Mouse (Mus musculus) neural tube, embryonic 11.5 days (tissue): ENCODE data around the gene Treml4. TPM values are rescaled to one million over a fixed set of nuclear protein-coding genes. Genes with fewer than 3 reads are reported as not detected.

Experiments
- ATAC-seq: fragments of 200-750 bp; cut with Nextera tagmentation; 2 replicates; pipeline ENCODE4 v1.8.0; 2017; ENCODE audit warnings: moderate number of reproducible peaks, mild to moderate bottlenecking, moderate TSS enrichment, moderate library complexity; ENCODE audit not compliant: insufficient read depth, low FRiP score, low TSS enrichment
- DNase-seq: peaks from one replicate; pipeline ENCODE4 v3.0.0-alpha.2; 2015; ENCODE audit warnings: low spot score
- H3K27ac ChIP-seq: fragments of 300-500 bp; sonication (generic); 2 replicates; pipeline ENCODE4 v1.5.1; 2014; ENCODE audit warnings: low read depth, mild to moderate bottlenecking, low read length
- H3K27me3 ChIP-seq: fragments of 300-500 bp; sonication (generic); 2 replicates; pipeline ENCODE4 v1.6.1; 2014; ENCODE audit warnings: mild to moderate bottlenecking, low read length, mixed read lengths; ENCODE audit not compliant: control insufficient read depth, insufficient read depth
- H3K36me3 ChIP-seq: fragments of 300-500 bp; sonication (generic); 2 replicates; pipeline ENCODE4 v1.6.1; 2014; ENCODE audit warnings: mild to moderate bottlenecking, low read length, moderate library complexity, mixed read lengths; ENCODE audit not compliant: control insufficient read depth, insufficient read depth
- H3K4me1 ChIP-seq: fragments of 300-500 bp; sonication (generic); 2 replicates; pipeline ENCODE4 v1.6.1; 2014; ENCODE audit warnings: low read length, mixed read lengths; ENCODE audit not compliant: control insufficient read depth, insufficient read depth
- H3K4me2 ChIP-seq: fragments of 300-500 bp; sonication (generic); 2 replicates; pipeline ENCODE4 v1.6.1; 2014; ENCODE audit warnings: low read depth, mild to moderate bottlenecking, moderate library complexity
- H3K4me3 ChIP-seq: fragments of 300-500 bp; sonication (generic); 2 replicates; pipeline ENCODE4 v1.5.1; 2014; ENCODE audit warnings: low read depth, low read length
- H3K9ac ChIP-seq: fragments of 300-500 bp; sonication (generic); 2 replicates; pipeline ENCODE4 v1.6.1; 2014; ENCODE audit warnings: mild to moderate bottlenecking, low read length
- H3K9me3 ChIP-seq: fragments of 300-500 bp; sonication (generic); 2 replicates; pipeline ENCODE4 v1.6.1; 2016; ENCODE audit warnings: low read length; ENCODE audit not compliant: control insufficient read depth
- WGBS: fragments of 180-500 bp; shearing (Covaris S2); extraction: QIAGEN DNeasy Blood & Tissue Kit; methylation state at CpG from one replicate; pipeline ENCODE4 v1.1.7; 2014; 5-methylcytosine and 5-hydroxymethylcytosine counted together
- polyA plus RNA-seq: library from polyadenylated mRNA; unstranded; fragments of >200 nt; fragmentation: Nextera tagmentation; extraction: Ambion mirVana; gene quantifications from 2 replicates; pipeline ENCODE4 v1.2.1, GENCODE M21; 2014

The Treml4 gene
- polyA plus RNA-seq, 1 experiment from 2014 or later: 0.25 TPM

- no peak overlapping the region for H3K4me2 ChIP-seq
- WGBS: 85% methylated on average over 4 of the region's 4 CpGs
- no peaks in the 10 kb centered on the region for H3K4me1 ChIP-seq
- no peak overlapping the region for H3K27ac ChIP-seq
- no peak overlapping the region for H3K4me3 ChIP-seq
- H3K9ac ChIP-seq: no peak overlapping the region
- H3K27me3 ChIP-seq: no peaks in the 10 kb centered on the region
- no peak for ATAC-seq
- no peaks in the 10 kb centered on the region for H3K36me3 ChIP-seq
- no peak for DNase-seq
- H3K9me3 ChIP-seq: no peaks in the 10 kb centered on the region
Measured at GRCm38 (mm10) chr17:48279002-48279401, 14.9 kb downstream of the Treml4 start.

- no peaks in the 10 kb centered on the region for H3K9me3 ChIP-seq
- no peak overlapping the region for H3K4me3 ChIP-seq
- H3K36me3 ChIP-seq: no peaks in the 10 kb centered on the region
- no peaks in the 10 kb centered on the region for H3K27me3 ChIP-seq
- H3K4me1 ChIP-seq: no peaks in the 10 kb centered on the region
- no peak for ATAC-seq
- peak overlapping the region; percentile 33 for H3K4me2 ChIP-seq
- 44% methylated on average over 18 of the region's 18 CpGs for WGBS
- H3K27ac ChIP-seq: no peak overlapping the region
- DNase-seq: no peak
- peak overlapping the region; percentile 20; the same call in 1 of the 2 replicates for H3K9ac ChIP-seq
Measured at GRCm38 (mm10) chr17:48280943-48281738, 17.0 kb downstream of the Treml4 start.

- H3K9me3 ChIP-seq: no peaks in the 10 kb centered on the region
- H3K4me3 ChIP-seq: no peak overlapping the region
- peak overlapping the region; percentile 33 for H3K4me2 ChIP-seq
- DNase-seq (peak; percentile 57), ATAC-seq (no peak)
- H3K36me3 ChIP-seq: no peaks in the 10 kb centered on the region
- WGBS: 13% methylated on average over 3 of the region's 3 CpGs
- H3K4me1 ChIP-seq: no peaks in the 10 kb centered on the region
- H3K27ac ChIP-seq: no peak overlapping the region
- H3K9ac ChIP-seq: peak overlapping the region; percentile 20; the same call in 1 of the 2 replicates
- no peaks in the 10 kb centered on the region for H3K27me3 ChIP-seq
Measured at GRCm38 (mm10) chr17:48281739-48282085, 17.6 kb downstream of the Treml4 start.

GRCm38 (mm10) chr17:48286765-48287164 lies 22.7 kb downstream of the Treml4 start:
- H3K4me1 ChIP-seq: no peaks in the 10 kb centered on the region
- no peak overlapping the region for H3K4me2 ChIP-seq
- ATAC-seq: no peak
- no peak overlapping the region for H3K27ac ChIP-seq
- no peak for DNase-seq
- 38% methylated on average over 1 of the region's 1 CpGs for WGBS
- no peaks in the 10 kb centered on the region for H3K27me3 ChIP-seq
- no peaks in the 10 kb centered on the region for H3K9me3 ChIP-seq
- H3K4me3 ChIP-seq: no peak overlapping the region
- H3K9ac ChIP-seq: no peak overlapping the region
- H3K36me3 ChIP-seq: no peaks in the 10 kb centered on the region

- DNase-seq: no peak
- no peak overlapping the region for H3K9ac ChIP-seq
- H3K36me3 ChIP-seq: no peaks in the 10 kb centered on the region
- no peaks in the 10 kb centered on the region for H3K4me1 ChIP-seq
- H3K27ac ChIP-seq: no peak overlapping the region
- no peak for ATAC-seq
- H3K9me3 ChIP-seq: no peaks in the 10 kb centered on the region
- H3K4me3 ChIP-seq: no peak overlapping the region
- no peaks in the 10 kb centered on the region for H3K27me3 ChIP-seq
- H3K4me2 ChIP-seq: no peak overlapping the region
- 58% methylated on average over 2 of the region's 2 CpGs for WGBS
Measured at GRCm38 (mm10) chr17:48287276-48287675, 23.2 kb downstream of the Treml4 start.

- Histone ChIP-seq H3K9ac (no peak overlapping the region), H3K4me2 (no peak overlapping the region), H3K36me3 (no peaks in the 10 kb centered on the region), H3K4me1 (no peaks in the 10 kb centered on the region), H3K27me3 (no peaks in the 10 kb centered on the region), H3K27ac (no peak overlapping the region), H3K4me3 (no peak overlapping the region), H3K9me3 (no peaks in the 10 kb centered on the region)
- 82% methylated on average over 5 of the region's 5 CpGs for WGBS
- ATAC-seq (no peak), DNase-seq (no peak)
Measured at GRCm38 (mm10) chr17:48293500-48294194, 29.6 kb downstream of the Treml4 start.

GRCm38 (mm10) chr17:48299203-48299602 lies 35.1 kb downstream of the Treml4 start, which contains the start of gene Treml2:
TSS of gene Treml2 (plus strand) at chr17:48299498.
- Histone ChIP-seq H3K27me3 (no peaks in the 10 kb centered on the region), H3K9me3 (no peaks in the 10 kb centered on the region), H3K4me1 (no peaks in the 10 kb centered on the region), H3K36me3 (no peaks in the 10 kb centered on the region), H3K9ac (no peak within 1 kb of the TSS), H3K4me3 (no peak within 1 kb of the TSS), H3K27ac (no peak within 1 kb of the TSS), H3K4me2 (no peak within 1 kb of the TSS)
- 27% methylated on average over 3 of the region's 4 CpGs for WGBS
- ATAC-seq (no peak), DNase-seq (no peak)

GRCm38 (mm10) chr17:48299756-48300155 lies 35.7 kb downstream of the Treml4 start:
- no peak for ATAC-seq
- no peaks in the 10 kb centered on the region for H3K27me3 ChIP-seq
- H3K27ac ChIP-seq: no peak overlapping the region
- no peaks in the 10 kb centered on the region for H3K9me3 ChIP-seq
- H3K4me3 ChIP-seq: no peak overlapping the region
- H3K36me3 ChIP-seq: no peaks in the 10 kb centered on the region
- no peaks in the 10 kb centered on the region for H3K4me1 ChIP-seq
- H3K4me2 ChIP-seq: no peak overlapping the region
- H3K9ac ChIP-seq: no peak overlapping the region
- no peak for DNase-seq
- WGBS: 59% methylated on average over 6 of the region's 7 CpGs

- H3K27ac ChIP-seq: no peak overlapping the region
- H3K4me1 ChIP-seq: no peaks in the 10 kb centered on the region
- H3K4me2 ChIP-seq: no peak overlapping the region
- H3K36me3 ChIP-seq: no peaks in the 10 kb centered on the region
- no peak for DNase-seq
- no peak for ATAC-seq
- no peaks in the 10 kb centered on the region for H3K27me3 ChIP-seq
- H3K9ac ChIP-seq: no peak overlapping the region
- H3K4me3 ChIP-seq: no peak overlapping the region
- WGBS: 78% methylated on average over 7 of the region's 7 CpGs
- H3K9me3 ChIP-seq: no peaks in the 10 kb centered on the region
Measured at GRCm38 (mm10) chr17:48300199-48300598, 36.1 kb downstream of the Treml4 start.
